Mouse (Mus musculus) brain, embryonic 14.5 days (tissue): ENCODE measurements around the gene Lrrc18. TPM values are rescaled to one million over a fixed set of nuclear protein-coding genes. Genes with fewer than 3 reads are reported as not detected.

Source experiments
- DNase-seq: peaks from one replicate; pipeline ENCODE4 v3.0.0-alpha.2; 2011; ENCODE audit warnings: low read depth
- CTCF ChIP-seq: fragments of 200-500 bp; IDR thresholded peaks from 2 replicates; pipeline ENCODE4 v1.5.1; 2012; ENCODE audit warnings: inconsistent platforms, mild to moderate bottlenecking, moderate library complexity, borderline replicate concordance; ENCODE audit not compliant: insufficient read depth, insufficient read length; ENCODE audit errors: extremely low read depth
- POLR2A ChIP-seq: fragments of 200-500 bp; IDR thresholded peaks from 2 replicates; pipeline ENCODE4 v1.6.1; 2012; ENCODE audit warnings: mild to moderate bottlenecking, inconsistent platforms, borderline replicate concordance; ENCODE audit not compliant: poor library complexity, insufficient read depth, insufficient read length, severe bottlenecking; ENCODE audit errors: extremely low read depth
- polyA plus RNA-seq: library from polyadenylated mRNA; depleted of rRNA; stranded (reverse); fragments of >200 nt; gene quantifications from 2 replicates; pipeline ENCODE4 v1.2.3, GENCODE M21; 2012

Gene Lrrc18
- polyA plus RNA-seq, 1 experiment = 0.38 TPM

GRCm38 (mm10) chr14:32999511-32999910 lies 8.3 kb downstream of the Lrrc18 start:
- DNase-seq = no peak
- TF ChIP-seq CTCF = no peak
- TF ChIP-seq POLR2A = no peak

- DNase-seq = peak; percentile 58
Observed at GRCm38 (mm10) chr14:33000112-33000979, 9.2 kb downstream of the Lrrc18 start.

GRCm38 (mm10) chr14:33005114-33005513 lies 13.9 kb downstream of the Lrrc18 start:
- TF ChIP-seq CTCF (no peak), POLR2A (no peak)
- DNase-seq = no peak

More at GRCm38 (mm10) chr14:33000112-33000979, 9.2 kb downstream of the Lrrc18 start:
- TF ChIP-seq POLR2A (no peak), CTCF (no peak)

GRCm38 (mm10) chr14:33007638-33008037 lies 16.5 kb downstream of the Lrrc18 start:
- no peak for DNase-seq
- TF ChIP-seq POLR2A = no peak
- TF ChIP-seq CTCF = no peak

- TF ChIP-seq CTCF = no peak
- TF ChIP-seq POLR2A = no peak
- no peak for DNase-seq
Observed at GRCm38 (mm10) chr14:33019050-33019449, 27.9 kb downstream of the Lrrc18 start.

- no peak for TF ChIP-seq CTCF
- no peak for TF ChIP-seq POLR2A
- DNase-seq = no peak
Observed at GRCm38 (mm10) chr14:33019606-33020005, 28.4 kb downstream of the Lrrc18 start.

GRCm38 (mm10) chr14:33030849-33031248 lies 39.7 kb downstream of the Lrrc18 start:
- DNase-seq = no peak
- no peak for TF ChIP-seq POLR2A
- no peak for TF ChIP-seq CTCF

- peak; percentile 70 for TF ChIP-seq CTCF
- no peak for TF ChIP-seq POLR2A
Observed at GRCm38 (mm10) chr14:33033424-33033823, 42.2 kb downstream of the Lrrc18 start.

GRCm38 (mm10) chr14:33035386-33035785 lies 44.2 kb downstream of the Lrrc18 start:
- TF ChIP-seq POLR2A (no peak), CTCF (no peak)
- DNase-seq = no peak

More at GRCm38 (mm10) chr14:33033424-33033823, 42.2 kb downstream of the Lrrc18 start:
- DNase-seq = peak; percentile 65

GRCm38 (mm10) chr14:33036811-33037210 lies 45.6 kb downstream of the Lrrc18 start:
- peak; percentile 17 for DNase-seq

GRCm38 (mm10) chr14:33045217-33045616 lies 54.0 kb downstream of the Lrrc18 start:
- no peak for DNase-seq
- TF ChIP-seq POLR2A (no peak), CTCF (no peak)

More at GRCm38 (mm10) chr14:33036811-33037210, 45.6 kb downstream of the Lrrc18 start:
- peak; percentile 10; the same call in 1 of the 2 replicates for TF ChIP-seq CTCF
- no peak for TF ChIP-seq POLR2A
